Mouse (Mus musculus): Measurements from ENCODE around the gene Nkx2-1. TPM values are rescaled to one million over a fixed set of nuclear protein-coding genes. Genes with fewer than 3 reads are reported as not detected.
A peak's percentile ranks its signal among the peaks of the same experiment; 100 is the strongest.

Nkx2-1 gene
- polyA plus RNA-seq, 1 experiment from 2014 or later: 95.1 TPM

GRCm38 (mm10) chr12:56518221-56518620, 18.5 kb downstream of the Nkx2-1 start:
- 45% methylated on average over 5 of the region's 5 CpGs for WGBS
- Histone ChIP-seq H3K36me3 (ENCODE audit: insufficient read depth) (no peaks in the 10 kb centered on the region), H3K9me3 (ENCODE audit: low read depth, low read length) (no peaks in the 10 kb centered on the region), H3K9ac (peak overlapping the region; percentile 82), H3K27me3 (ENCODE audit: insufficient read depth, low read length) (peaks cover 55% of the 10 kb centered on the region), H3K4me2 (peak overlapping the region; percentile 64), H3K27ac (ENCODE audit: low read depth) (peak overlapping the region; percentile 92), H3K4me3 (ENCODE audit: low read depth, low read length) (peak overlapping the region; percentile 43; the same call in 1 of the 2 replicates), H3K4me1 (ENCODE audit: insufficient read depth) (no peaks in the 10 kb centered on the region)
- TF ChIP-seq CTCF (IDR thresholded peaks at IDR 0.05; ENCODE audit: low read depth): no peak
- DNase-seq: peak; percentile 47
- no peak for ATAC-seq (ENCODE audit: insufficient read depth)

- no peak overlapping the region for H3K4me2 ChIP-seq
- no peak for ATAC-seq (ENCODE audit: insufficient read depth)
- H3K27ac ChIP-seq (ENCODE audit: low read depth): no peak overlapping the region
- H3K4me1 ChIP-seq (ENCODE audit: insufficient read depth): no peaks in the 10 kb centered on the region
- no peak overlapping the region for H3K9ac ChIP-seq
- H3K4me3 ChIP-seq (ENCODE audit: low read depth, low read length): no peak overlapping the region
- no peaks in the 10 kb centered on the region for H3K36me3 ChIP-seq (ENCODE audit: insufficient read depth)
- no peaks in the 10 kb centered on the region for H3K9me3 ChIP-seq (ENCODE audit: low read depth, low read length)
- TF ChIP-seq CTCF (IDR thresholded peaks at IDR 0.05; ENCODE audit: low read depth): no peak
- 63% methylated on average over 5 of the region's 5 CpGs for WGBS
- H3K27me3 ChIP-seq (ENCODE audit: insufficient read depth, low read length): peaks cover 26% of the 10 kb centered on the region
- no peak for DNase-seq
Observed at GRCm38 (mm10) chr12:56514831-56515230, 21.9 kb downstream of the Nkx2-1 start.

GRCm38 (mm10) chr12:56508413-56508812, 28.3 kb downstream of the Nkx2-1 start:
- no peak for TF ChIP-seq CTCF (IDR thresholded peaks at IDR 0.05; ENCODE audit: low read depth)
- DNase-seq (no peak), ATAC-seq (ENCODE audit: insufficient read depth) (no peak)
- H3K4me1 ChIP-seq (ENCODE audit: insufficient read depth): no peaks in the 10 kb centered on the region
- H3K27me3 ChIP-seq (ENCODE audit: insufficient read depth, low read length): no peaks in the 10 kb centered on the region; the same call in 1 of the 2 replicates
- H3K4me3 ChIP-seq (ENCODE audit: low read depth, low read length): no peak overlapping the region
- H3K36me3 ChIP-seq (ENCODE audit: insufficient read depth): peaks cover 20% of the 10 kb centered on the region; the same call in 1 of the 2 replicates
- 48% methylated on average over 8 of the region's 8 CpGs for WGBS
- H3K4me2 ChIP-seq: no peak overlapping the region
- no peak overlapping the region for H3K27ac ChIP-seq (ENCODE audit: low read depth)
- no peaks in the 10 kb centered on the region for H3K9me3 ChIP-seq (ENCODE audit: low read depth, low read length)
- H3K9ac ChIP-seq: no peak overlapping the region

GRCm38 (mm10) chr12:56487046-56487445, 49.7 kb downstream of the Nkx2-1 start:
- no peak for TF ChIP-seq CTCF (IDR thresholded peaks at IDR 0.05; ENCODE audit: low read depth)
- H3K4me3 ChIP-seq (ENCODE audit: low read depth, low read length): no peak overlapping the region
- ATAC-seq (ENCODE audit: insufficient read depth) (no peak; the same call in 1 of the 2 replicates), DNase-seq (peak; percentile 11)
- no peak overlapping the region for H3K4me2 ChIP-seq
- no peaks in the 10 kb centered on the region for H3K9me3 ChIP-seq (ENCODE audit: low read depth, low read length)
- no peaks in the 10 kb centered on the region for H3K27me3 ChIP-seq (ENCODE audit: insufficient read depth, low read length)
- no peaks in the 10 kb centered on the region for H3K4me1 ChIP-seq (ENCODE audit: insufficient read depth)
- H3K36me3 ChIP-seq (ENCODE audit: insufficient read depth): no peaks in the 10 kb centered on the region
- no peak overlapping the region for H3K9ac ChIP-seq
- 10% methylated on average over 3 of the region's 3 CpGs for WGBS
- no peak overlapping the region for H3K27ac ChIP-seq (ENCODE audit: low read depth)

- Histone ChIP-seq H3K36me3 (ENCODE audit: insufficient read depth) (no peaks in the 10 kb centered on the region), H3K4me3 (ENCODE audit: low read depth, low read length) (no peak overlapping the region), H3K4me1 (ENCODE audit: insufficient read depth) (no peaks in the 10 kb centered on the region), H3K4me2 (no peak overlapping the region), H3K9ac (no peak overlapping the region), H3K27ac (ENCODE audit: low read depth) (no peak overlapping the region), H3K9me3 (ENCODE audit: low read depth, low read length) (no peaks in the 10 kb centered on the region), H3K27me3 (ENCODE audit: insufficient read depth, low read length) (no peaks in the 10 kb centered on the region)
- ATAC-seq (ENCODE audit: insufficient read depth): no peak
- TF ChIP-seq CTCF (IDR thresholded peaks at IDR 0.05; ENCODE audit: low read depth): no peak
- 77% methylated on average over 10 of the region's 10 CpGs for WGBS
- no peak for DNase-seq
Observed at GRCm38 (mm10) chr12:56482606-56483005, 54.1 kb downstream of the Nkx2-1 start.

Other genes with a start within 250 kb of the Nkx2-1 start
- 160 and 171 TPM in 2 replicates for gene Mbip, start 191.0 kb downstream of the Nkx2-1 start, polyA plus RNA-seq (2014; fragmentation: Nextera tagmentation; extraction: Ambion mirVana)
- 0.14 TPM in 1 of 2 replicates, not detected in the other for gene Nkx2-9, start 76.4 kb upstream of the Nkx2-1 start, polyA plus RNA-seq (2014; fragmentation: Nextera tagmentation; extraction: Ambion mirVana)
- gene Pax9, start 154.9 kb upstream of the Nkx2-1 start, polyA plus RNA-seq (2014; fragmentation: Nextera tagmentation; extraction: Ambion mirVana): 0.09 and 0.25 TPM in 2 replicates

Data from lung, embryonic 14.5 days (tissue).